Mouse (Mus musculus) spleen, adult 12 weeks (tissue): ENCODE data around the gene Fblim1.

ENCODE experiments used
- DNase-seq: peaks from one replicate; pipeline ENCODE4 v3.0.0; 2022; ENCODE audit warnings: low spot score

Gene Fblim1

GRCm38 (mm10) chr4:141624983-141625773 lies 19.3 kb upstream of the Fblim1 start:
- DNase-seq, result no peak

GRCm38 (mm10) chr4:141624134-141624533 lies 18.2 kb upstream of the Fblim1 start:
- DNase-seq, result no peak

GRCm38 (mm10) chr4:141623666-141624065 lies 17.8 kb upstream of the Fblim1 start, which contains the start of gene Slc25a34:
TSS of gene Slc25a34 (minus strand) at chr4:141623821.
- DNase-seq, result no peak

- no peak for DNase-seq
Observed at GRCm38 (mm10) chr4:141623037-141623436, 17.1 kb upstream of the Fblim1 start.

- DNase-seq, result no peak
Observed at GRCm38 (mm10) chr4:141622580-141622979, 16.7 kb upstream of the Fblim1 start.

- no peak for DNase-seq
Observed at GRCm38 (mm10) chr4:141622091-141622490, 16.2 kb upstream of the Fblim1 start.

GRCm38 (mm10) chr4:141621297-141621696 lies 15.4 kb upstream of the Fblim1 start:
- no peak for DNase-seq

DNA sequence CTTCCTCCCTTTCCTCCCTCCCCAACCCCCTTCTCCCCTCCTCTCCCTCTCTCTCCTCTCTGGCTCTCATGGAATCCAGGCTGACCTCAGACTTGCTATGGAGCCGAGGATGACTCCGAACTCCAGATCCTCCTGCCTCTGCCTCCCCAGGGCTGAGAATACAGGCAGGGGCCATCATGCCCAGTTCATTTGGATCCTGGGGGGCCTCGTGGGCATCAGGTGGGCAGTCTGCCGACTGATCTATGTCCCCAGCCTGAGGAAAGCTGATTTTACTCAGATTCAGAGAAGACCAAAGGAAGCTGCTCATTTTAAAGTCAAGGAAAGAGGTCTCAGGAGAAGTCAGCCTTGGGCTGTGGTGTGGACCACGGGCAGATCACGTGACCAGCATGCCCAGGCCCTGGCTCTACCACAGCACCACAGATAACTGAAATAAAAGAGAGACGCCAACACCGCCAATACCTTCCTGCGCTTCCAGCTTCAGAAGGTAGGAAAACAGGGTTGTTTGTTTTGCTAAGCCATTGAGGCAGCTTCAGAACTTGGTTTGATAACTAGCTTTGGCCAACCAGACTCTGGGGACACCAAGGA lies 13.5 kb upstream of the Fblim1 start:
- DNase-seq, result no peak

GRCm38 (mm10) chr4:141618565-141619243 lies 12.8 kb upstream of the Fblim1 start, which contains the start of gene Tmem82:
TSS of gene Tmem82 (minus strand) at chr4:141618633.
- DNase-seq, result no peak

- DNase-seq, result no peak
Observed at GRCm38 (mm10) chr4:141617863-141618564, 12.1 kb upstream of the Fblim1 start.

DNA sequence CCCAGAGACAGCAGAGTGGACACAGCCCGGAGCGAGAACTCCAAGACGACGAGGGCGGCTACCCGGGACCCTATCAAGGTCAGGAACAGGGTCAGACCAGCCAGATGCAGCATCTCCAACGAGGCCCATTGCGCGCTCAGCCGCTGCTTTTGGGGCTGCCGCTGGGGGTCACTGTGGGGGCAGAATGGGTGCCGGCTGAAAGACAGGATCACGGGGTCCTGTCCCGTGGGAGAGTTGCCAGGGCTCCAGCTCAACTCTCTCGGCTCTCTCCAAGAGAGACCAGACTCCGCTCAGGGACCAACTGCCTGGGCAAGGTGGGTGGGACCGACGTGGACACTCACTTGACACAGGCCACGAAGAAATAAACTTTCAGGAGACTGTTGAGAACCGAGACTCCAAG lies 11.4 kb upstream of the Fblim1 start:
- no peak for DNase-seq

DNA sequence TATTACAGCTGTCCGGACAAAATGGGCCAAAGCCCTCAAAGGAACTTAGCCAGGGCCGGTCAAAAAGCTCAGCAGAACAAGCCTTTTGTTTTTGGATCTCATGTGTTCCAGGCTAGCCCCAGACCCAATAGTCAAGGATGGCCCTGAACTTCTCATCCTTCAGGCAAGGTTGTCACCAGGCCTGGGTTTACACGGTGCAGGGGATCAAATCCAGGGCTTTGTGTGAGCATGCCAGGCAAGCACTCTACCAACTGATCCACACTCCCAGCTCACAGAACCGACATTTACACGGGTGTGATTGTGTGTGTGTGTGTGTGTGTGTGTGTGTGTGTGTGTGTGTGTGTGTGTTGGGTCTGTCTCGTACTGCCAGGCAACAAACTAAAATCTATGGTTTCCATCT lies 10.9 kb upstream of the Fblim1 start:
- DNase-seq, result no peak

DNA sequence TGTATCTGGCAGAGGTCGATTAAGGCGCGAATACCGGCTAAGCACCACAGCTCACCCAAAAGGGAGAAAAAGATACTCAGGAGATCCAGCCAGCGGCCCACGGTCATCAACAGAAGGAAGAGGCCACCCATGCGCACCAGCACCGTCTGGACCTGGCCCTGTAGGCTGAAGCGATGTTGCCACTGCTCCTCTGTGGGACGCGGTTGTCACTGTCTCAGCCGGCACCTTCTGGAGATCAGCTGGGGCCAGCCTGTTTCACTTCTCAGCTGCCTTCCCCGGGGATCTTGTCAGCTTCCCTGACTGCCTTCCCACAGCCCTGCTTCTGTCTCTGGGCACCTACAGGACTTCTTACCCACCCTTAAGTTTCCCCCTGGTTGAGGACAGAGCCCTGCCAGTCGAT lies 9.1 kb upstream of the Fblim1 start:
- DNase-seq, result no peak

DNA sequence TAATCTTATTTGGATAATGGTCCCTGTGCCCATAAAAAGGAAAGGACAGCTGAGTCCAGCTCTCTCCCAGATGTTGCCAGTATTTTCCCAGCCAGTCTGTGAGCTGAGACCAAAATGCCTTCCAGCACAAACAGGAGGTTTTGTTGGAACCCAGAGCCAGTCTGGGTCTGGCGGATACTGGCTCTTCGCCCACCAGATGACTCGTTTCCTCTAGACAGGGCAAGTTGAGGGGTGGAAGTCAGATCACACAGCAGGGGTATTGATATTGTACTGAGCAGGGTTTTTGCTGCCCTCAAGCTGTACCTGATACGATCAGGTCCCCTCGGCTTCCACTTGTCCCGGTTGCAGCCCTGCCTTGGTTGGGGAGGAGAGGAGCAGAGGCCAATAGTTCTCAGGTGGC lies 3.6 kb upstream of the Fblim1 start:
- no peak for DNase-seq

- DNase-seq, result no peak
Observed at GRCm38 (mm10) chr4:141605421-141605820, 475 bp downstream of the Fblim1 start.

- DNase-seq, result no peak
Observed at GRCm38 (mm10) chr4:141604493-141604892, 1.4 kb downstream of the Fblim1 start.

DNA sequence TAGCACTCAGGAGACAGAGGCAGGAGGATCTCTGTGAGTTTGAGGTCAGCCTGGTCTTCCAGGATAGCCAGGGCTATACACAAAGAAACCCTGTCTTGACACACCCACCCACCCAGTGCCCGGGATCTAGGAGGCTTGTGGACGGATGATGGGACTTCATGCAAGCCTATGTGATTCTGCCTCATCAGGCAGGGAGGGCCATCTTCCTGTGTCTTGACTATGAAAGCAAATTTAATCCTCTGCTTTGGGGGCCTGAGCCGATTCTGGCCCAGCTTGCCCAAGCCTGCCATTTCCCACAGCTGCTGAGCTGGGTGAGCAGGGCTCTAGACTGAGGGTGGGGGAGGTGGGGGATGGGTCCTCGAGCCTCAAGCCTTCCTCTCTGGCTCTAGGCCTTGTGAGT lies 2.0 kb downstream of the Fblim1 start:
- DNase-seq, result no peak

GRCm38 (mm10) chr4:141602523-141603223 lies 3.2 kb downstream of the Fblim1 start:
- no peak for DNase-seq

- DNase-seq, result no peak
Observed at GRCm38 (mm10) chr4:141601148-141601862, 4.6 kb downstream of the Fblim1 start.

DNA sequence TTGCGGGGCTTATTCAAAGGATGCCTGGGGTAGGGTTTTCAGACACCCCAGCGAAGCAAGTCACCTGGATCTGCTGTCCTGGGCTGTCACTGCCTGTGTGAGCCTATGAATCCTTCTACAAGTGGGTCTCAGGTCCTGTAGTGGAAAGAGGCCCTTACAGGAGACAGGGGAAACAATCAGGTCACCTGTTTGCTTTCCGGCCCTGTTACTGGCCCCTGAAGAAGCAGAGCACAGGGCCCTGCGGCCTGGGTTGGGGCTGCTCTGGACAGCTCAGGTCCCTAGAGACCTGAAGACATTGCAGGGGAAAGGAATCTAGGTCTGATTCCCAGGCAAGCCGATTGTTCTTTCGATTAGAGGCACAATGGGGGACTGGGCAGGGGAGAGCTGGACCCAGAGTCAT lies 5.5 kb downstream of the Fblim1 start:
- DNase-seq, result no peak
